Mouse (Mus musculus): ENCODE data around the gene Proser1.

Proser1 gene

DNA sequence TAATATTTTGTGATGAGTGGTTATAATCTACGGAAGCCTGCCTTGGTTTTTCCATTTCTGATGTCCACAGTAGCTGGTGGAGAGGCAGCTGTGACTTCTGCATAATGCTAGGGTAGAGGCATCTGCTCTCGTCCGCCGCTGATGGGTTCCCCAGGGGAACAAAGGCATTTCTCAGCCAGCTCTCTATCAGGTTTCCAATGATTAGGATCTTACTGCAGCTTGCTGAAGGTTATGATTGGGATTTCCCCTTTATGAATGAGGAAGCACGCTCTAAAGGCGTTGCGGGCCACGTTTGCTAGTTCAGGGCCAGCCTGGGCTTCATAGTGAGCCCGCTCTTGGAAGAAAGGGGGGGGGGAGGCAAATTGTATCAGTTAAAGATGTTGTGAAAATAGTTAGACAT lies 3.0 kb downstream of the Proser1 start:
- peak; percentile 18 for DNase-seq (ENCODE audit: low spot score)

DNA sequence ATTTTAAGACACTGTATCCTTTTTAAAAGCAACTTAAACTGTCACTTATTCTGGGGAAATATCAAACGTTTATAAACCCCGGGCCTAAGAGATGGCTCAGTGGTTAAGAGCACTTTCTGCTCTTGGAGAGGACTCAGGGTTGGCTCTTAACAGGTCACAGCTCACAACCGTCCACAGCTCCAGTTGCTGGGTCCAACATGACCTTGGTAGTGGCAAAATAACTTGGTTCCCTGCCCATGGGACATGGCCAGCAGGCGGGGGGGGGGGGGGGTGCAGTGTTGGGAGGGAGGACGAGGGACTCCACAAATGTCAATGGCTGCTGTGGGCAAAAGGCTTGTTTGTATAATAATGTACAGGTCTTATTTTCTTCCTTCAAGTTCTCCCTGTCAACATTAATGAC lies 3.9 kb downstream of the Proser1 start:
- DNase-seq (ENCODE audit: low spot score) = no peak

DNA sequence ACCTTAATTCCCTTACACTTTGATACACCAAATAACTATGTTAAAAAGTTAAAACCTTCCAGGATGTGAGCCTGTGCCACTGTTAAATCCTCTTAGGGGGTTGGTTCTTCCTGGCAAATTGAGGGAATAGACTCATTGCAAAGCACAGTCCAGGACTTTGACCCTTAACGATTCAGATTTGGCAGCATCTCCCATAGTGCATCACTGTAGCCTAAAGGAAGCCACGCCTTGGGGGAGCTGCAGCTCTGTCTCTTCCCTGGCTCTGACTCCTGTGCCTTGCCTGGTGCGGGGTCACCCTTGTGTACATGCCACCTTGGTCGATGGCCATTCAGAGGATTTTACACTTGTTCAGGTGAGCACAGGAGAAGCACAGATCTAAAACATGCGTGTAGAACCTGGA lies 6.2 kb downstream of the Proser1 start:
- DNase-seq (ENCODE audit: low spot score) = no peak

DNA sequence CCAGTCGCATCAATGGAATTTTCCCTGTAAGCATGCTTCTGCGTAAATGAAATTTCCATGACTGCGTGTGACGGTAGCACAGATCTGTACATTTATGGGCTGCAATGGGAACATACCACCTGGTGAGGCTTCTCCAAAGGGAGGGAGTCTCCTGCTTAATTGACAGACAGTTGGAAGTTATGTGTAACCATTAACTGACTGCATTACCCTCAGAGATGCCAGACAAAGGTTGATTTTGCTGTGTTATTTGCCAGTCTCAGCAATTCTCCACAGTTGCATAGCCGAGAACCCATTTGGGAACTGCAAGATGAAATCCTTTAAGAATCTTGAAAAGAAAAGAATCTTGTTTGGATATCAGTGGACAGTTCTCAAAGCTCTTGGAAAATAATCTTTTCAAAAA lies 8.6 kb downstream of the Proser1 start:
- no peak for DNase-seq (ENCODE audit: low spot score)

DNA sequence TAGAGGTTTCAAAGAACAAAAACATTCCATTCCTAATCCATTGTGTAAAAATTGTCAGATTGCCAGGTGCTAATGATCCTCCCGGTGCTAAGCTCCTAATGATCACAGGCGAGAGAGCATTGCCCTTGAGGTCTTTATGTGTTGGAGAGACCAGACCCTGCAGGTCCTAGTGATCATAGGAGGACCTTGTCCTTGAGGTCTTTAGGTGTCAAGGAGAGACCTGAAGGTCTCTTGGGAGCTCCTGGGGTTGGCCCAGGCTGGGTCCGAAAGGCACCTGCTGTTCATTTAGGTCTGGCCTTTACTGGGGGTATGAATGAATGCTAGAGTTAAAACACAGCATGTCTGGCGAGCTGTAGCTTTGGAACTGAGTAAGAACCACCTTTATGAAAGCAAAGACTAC lies 10.7 kb downstream of the Proser1 start:
- DNase-seq (ENCODE audit: low spot score) = no peak

DNA sequence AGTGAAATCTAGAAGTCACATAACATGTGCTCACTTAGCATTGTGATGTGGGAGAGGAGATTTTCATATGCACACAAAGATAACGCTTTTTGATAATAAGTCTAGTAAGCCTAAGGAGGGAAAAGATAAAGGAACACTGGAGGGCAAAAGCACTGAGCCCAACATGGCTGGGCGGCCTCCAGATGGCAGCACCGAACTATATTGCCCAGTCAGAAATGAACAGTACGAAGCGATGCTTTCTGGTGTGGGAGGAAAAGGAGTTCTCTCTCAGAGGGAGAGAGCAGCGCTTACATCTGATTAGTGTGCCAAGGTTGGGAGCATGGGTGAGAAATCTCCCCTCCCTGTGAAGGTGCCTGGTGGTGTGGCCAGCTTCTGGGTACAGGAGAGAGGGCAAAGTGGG lies 12.4 kb downstream of the Proser1 start:
- DNase-seq (ENCODE audit: low spot score) = peak; percentile 60

DNA sequence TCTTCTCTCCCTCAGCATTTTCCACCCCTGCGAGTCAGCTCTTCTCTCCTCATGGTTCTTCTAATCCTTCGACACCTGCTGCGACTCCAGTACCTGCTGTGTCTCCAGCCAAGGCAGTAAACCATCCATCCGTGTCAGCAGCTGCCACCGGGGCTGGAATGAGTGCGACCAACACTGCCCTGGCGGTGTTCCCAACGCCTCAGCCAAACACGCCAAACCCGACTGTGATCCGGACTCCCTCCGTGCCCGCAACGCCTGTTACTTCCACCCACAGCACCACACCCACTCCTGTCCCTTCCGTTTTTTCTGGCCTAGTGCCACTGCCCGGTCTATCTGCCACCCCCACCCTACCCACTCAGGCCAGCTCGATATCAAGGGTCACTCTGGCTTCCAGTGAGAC lies 14.0 kb downstream of the Proser1 start:
- DNase-seq (ENCODE audit: low spot score) = no peak

DNA sequence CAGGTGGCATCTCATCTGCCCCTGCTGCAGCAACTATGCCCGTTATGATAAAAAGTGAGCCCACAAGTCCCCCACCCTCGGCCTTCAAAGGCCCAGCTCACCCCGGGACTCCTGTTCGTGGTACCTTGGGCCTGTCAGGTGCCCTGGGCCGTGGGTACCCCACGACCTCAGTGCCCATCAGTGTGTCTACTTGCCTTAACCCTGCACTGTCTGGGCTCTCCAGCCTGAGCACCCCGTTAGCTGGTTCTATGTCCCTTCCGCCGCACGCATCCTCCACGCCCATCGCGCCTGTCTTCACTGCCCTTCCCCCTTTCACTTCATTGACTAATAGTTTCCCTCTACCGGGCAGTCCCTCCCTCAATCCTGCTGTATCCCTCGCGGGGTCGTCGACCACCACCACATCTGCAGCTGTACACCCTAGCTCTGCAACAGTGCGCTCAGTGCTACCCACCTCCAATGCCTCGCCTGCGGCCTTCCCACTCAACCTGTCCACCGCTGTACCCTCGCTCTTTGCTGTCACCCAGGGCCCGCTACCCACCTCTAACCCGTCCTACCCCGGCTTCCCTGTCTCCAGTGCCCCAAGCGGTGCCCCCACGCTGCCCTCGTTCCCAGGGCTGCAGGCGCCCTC lies 15.1 kb downstream of the Proser1 start:
- no peak for DNase-seq (ENCODE audit: low spot score)

DNA sequence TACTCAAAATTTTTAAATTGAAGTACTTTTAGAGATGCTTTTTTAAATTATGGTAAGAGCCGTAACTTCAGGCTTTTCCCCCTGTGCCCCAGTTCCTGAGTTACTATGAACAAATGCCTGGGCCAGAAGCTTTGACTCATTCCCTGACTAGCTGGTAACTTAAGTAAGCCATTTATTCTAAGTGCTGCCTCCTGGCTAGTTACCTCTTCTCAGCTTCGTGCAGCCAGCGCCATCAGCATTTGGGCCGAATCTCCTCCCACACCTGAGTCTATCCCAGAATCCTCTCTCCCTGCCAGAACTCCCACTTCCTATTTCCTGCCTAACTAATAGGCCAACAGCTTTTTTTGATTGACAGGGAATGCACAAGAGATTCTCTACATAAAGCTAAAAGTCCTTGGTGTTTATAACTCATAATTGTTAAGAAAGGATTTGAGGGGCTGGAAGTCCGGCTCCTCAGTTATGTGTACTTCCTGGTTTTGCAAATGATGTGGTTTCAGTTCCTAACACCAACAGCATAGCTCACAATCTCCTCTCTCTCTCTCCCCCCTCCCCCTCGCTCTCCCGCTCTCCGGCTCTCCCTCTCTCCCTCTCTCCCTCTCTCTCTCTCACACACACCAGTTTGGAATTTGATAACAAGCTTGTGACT lies 20.1 kb downstream of the Proser1 start:
- DNase-seq (ENCODE audit: low spot score) = no peak

DNA sequence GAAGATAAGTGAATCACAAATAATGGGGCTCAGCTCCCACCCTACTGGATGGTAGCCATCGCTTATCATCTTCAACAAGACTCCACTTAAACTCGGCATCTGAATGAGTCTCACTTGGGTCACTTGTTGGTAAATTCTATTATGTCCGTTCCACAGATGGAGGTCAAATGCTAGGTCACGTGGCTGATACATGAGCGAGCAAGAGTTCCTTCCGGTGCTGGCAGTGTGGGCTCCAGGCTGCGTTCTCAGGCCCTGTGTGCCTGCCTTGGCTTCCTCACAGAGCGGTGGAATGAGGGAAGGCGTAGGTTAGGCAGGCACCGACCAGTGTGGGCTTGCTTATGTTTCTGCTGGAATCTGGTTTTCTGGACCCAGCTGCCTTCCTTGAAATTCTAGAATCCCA lies 23.1 kb downstream of the Proser1 start:
- no peak for DNase-seq (ENCODE audit: low spot score)

DNA sequence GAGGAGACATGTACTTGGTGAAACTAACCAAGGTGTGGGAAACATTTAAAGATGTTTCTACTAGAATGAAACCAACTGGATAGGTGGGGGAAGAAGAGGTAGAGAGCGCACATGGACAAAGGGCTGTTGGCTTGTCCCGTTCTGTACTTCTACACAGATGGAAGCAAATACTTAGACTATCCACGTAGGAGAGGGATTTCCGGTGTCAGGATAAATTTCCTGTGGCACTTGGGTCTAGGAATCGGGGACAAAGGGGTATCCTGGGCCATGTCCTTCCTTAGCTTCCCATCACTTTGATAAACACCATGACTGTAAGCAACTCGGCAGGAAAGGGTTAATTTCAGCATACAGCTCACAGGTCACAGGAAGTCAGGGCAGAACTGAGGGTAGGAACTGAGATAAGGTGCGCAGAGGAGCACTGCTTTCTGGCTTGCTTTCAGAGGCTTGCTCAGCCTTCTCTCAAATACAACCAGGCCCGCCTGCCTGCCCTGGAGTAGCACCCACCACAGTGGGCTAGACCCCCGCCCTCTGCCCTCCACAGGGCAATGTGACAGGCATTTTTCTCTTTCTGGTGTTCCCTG lies 23.6 kb downstream of the Proser1 start:
- no peak for DNase-seq (ENCODE audit: low spot score)

DNA sequence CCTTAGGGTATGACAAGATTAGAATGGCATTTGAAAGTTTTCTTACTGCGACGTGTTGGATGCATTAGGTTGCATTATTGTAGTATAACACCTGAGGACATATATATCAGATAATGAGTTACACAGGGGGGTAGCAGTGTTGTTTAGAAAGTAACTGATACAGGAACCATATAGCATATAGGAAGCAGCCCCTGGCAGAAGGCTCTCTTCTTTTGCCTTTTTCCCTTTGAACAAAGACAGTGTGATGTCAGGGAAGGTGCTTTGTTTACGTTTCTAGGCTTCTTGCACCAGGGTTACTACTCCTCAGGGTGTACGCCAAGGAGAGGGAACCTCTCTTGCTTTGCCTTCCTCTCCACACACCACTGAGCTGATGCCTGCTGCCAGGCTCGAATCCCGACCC lies 24.9 kb downstream of the Proser1 start, which contains the start of gene Stoml3:
Gene Stoml3 (plus strand): TSS at position 301 of the 400 bp plus-strand sequence.
- DNase-seq (ENCODE audit: low spot score) = no peak

DNA sequence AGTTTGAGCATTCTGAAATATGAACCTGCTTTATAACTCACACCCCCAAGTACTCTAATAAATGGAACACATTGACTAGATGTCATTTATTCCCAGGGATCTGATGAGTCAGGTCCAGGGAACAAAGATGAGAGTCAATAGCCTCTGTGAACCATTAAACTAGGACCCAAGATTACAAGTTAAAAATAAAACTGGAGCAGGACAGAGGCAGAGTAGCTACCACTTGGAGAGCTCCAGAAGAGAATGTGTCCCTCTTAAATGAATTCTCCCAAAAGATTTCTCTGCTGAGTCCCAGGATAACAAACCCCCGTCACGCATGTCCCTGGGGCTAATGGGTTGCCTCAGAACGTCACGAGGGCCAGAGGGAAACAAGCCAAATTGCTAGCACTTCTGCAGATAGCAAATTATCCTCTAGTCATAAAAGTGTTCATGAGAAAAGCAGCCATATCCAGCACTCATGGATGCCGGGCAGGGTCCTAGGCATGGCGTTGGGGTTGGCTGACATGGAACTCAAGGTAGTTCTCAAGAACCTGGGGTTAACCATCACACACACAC lies 35.0 kb downstream of the Proser1 start:
- no peak for DNase-seq (ENCODE audit: low spot score)

DNA sequence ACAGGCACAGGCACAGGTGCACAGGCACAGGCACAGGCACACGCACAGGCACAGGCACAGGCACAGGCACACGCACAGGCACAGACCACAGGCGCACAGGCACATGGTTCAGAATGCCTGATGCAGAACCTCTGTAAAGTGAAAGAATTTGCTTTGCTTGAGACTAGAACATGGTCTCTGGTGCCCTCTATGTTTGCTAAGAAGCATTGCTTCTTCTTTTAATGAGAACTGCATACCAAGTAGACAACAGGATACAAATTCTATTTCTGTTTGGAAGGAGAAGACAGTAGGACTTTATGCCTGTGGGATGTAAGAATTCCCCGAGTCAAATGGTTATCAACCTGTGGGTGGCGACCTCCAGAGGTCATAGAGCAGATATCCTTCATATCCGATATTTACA lies 39.0 kb downstream of the Proser1 start:
- no peak for DNase-seq (ENCODE audit: low spot score)

DNA sequence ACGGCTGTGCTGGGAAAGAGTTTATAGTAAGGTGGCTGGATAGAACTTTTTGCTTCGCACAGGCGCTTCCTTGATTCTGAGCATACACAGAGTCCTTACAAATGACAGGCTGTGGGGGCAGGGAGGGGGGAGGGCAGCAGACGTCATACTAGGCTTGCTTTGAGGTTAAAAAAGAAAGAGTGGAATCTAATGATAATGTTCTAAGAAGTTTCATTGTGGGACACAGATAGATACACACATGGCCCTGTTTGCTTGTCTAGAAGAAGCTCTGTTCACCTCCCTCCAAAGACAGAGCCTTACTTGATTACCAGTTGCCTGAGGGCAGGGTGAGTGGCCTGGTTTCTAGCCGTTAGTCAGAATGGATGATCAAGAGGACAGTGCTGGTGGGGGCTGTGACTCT lies 49.6 kb downstream of the Proser1 start:
- DNase-seq (ENCODE audit: low spot score) = no peak

DNA sequence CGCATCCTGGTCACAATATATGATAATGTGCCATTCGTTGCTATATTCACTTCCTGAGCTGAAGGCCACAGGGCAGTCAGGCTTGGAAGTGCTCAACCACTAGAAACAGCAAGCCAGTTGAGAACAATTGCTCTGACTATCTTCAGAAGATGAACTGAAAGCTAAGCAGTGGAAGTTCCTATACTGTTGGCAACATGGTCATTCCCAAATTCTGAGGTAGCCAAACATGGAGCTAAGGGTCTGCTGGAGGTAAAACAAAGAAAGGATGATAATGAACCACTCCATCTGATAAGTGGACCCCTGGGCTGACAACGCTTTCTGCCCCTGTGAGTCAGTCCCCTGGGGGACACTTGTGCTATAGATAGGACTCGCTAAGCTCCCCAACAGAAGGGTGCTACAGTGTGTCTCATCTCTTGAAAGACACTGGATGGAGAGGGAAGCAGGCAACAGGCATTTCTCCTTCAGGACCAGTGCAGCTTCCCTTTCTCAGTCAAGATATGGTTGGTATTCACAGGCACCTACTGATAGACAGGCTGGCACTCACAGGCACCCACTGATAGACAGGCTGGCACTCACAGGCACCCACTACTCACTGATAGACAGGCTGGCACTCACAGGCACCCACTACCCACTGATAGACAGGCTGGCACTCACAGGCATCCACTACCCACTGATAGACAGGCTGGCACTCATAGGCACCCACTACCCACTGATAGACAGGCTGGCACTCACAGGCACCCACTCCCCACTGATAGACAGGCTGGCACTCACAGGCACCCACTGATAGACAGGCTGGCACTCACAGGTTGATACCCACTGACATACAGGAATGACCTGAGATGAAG lies 51.0 kb downstream of the Proser1 start:
- no peak for DNase-seq (ENCODE audit: low spot score)

DNA sequence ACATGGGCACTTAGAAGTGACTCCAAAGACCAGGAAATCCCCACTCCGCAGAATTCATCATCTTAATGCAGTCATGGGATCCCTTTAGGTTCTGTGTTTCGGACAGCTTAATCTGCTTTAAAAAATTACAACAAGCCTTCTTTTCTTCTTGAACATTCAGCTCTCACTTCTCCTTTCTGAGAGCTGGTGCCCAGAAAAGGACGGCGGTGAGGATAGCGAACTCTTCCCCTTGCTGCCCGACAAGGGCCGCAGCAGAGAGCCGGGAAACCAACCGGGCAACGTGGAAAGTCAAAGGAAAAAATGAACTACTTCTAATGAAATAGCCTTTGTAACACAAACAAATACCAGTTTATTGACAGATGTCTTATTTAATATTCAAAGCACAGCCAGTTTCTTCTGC lies 59.3 kb downstream of the Proser1 start:
- no peak for DNase-seq (ENCODE audit: low spot score)

DNA sequence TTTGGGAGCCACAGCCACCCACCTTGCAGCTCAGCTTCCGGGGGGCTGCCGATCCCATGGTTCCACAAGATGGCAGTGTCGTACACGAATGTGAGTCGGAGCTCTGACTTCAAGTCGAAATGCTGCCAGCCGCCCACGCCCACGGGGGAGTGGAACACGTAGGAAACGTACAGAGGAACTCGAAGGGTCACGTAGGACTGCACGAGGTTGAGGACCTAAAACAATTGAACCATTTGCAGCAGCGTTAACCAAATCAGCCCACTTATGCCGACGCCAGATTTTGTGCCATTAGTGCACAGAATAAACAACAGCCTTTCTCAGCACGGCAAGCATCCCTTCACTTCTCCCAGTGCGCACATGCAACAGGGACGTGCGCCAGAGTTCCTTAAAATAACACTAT lies 62.3 kb downstream of the Proser1 start:
- DNase-seq (ENCODE audit: low spot score) = peak; percentile 87

DNA sequence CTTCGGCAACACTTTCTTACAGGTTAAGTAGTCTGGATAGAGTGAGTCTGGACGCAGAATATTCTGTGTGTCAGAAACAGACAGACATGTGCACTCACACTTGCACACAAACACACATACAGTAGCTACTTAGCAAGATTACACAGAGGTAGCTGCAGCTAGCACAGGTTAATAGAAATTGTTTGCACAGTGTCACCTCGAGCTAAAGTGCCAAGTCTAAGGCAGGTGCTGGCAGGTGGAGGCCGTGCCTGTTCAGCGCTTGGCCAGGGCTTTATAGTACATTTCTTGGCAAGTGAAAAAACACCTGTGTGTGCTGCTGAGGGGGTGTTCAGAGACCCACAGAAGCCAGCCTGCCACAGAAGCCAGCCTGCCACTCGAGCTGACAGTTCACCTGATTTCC lies 66.8 kb downstream of the Proser1 start:
- no peak for DNase-seq (ENCODE audit: low spot score)

Data from embryo, embryonic 10.5 days (tissue).